Mouse (Mus musculus) limb, embryonic 14.5 days (tissue): ENCODE results near the gene Vpreb3. TPM values are rescaled to one million over a fixed set of nuclear protein-coding genes. Genes with fewer than 3 reads are reported as not detected.

Source experiments
- ATAC-seq: fragments of 200-750 bp; cut with Nextera tagmentation; 2 replicates; pipeline ENCODE4 v1.8.0; 2017; ENCODE audit warnings: low read depth, moderate number of reproducible peaks, moderate TSS enrichment; ENCODE audit not compliant: low FRiP score
- DNase-seq: peaks from one replicate; pipeline ENCODE4 v3.0.0-alpha.2; 2015; ENCODE audit warnings: low spot score
- H3K27ac ChIP-seq: fragments of 300-500 bp; sonication (generic); replicated peaks from 2 replicates; pipeline ENCODE4 v1.5.1; 2014; ENCODE audit warnings: low read depth, mild to moderate bottlenecking, low read length, moderate library complexity, mixed read lengths
- H3K27me3 ChIP-seq: fragments of 300-500 bp; sonication (generic); 2 replicates; pipeline ENCODE4 v1.6.1; 2014; ENCODE audit warnings: low read length, mixed read lengths; ENCODE audit not compliant: control insufficient read depth, insufficient read depth
- H3K36me3 ChIP-seq: fragments of 300-500 bp; sonication (generic); 2 replicates; pipeline ENCODE4 v1.6.1; 2014; ENCODE audit warnings: mild to moderate bottlenecking, low read length, moderate library complexity, mixed read lengths; ENCODE audit not compliant: control insufficient read depth, insufficient read depth
- H3K4me1 ChIP-seq: fragments of 300-500 bp; sonication (generic); 2 replicates; pipeline ENCODE4 v1.6.1; 2014; ENCODE audit warnings: antibody characterized with exemption, low read length, mixed read lengths; ENCODE audit not compliant: control insufficient read depth, insufficient read depth
- H3K4me2 ChIP-seq: fragments of 300-500 bp; sonication (generic); replicated peaks from 2 replicates; pipeline ENCODE4 v1.6.1; 2014; ENCODE audit warnings: low read depth, mild to moderate bottlenecking, low read length, moderate library complexity; ENCODE audit not compliant: severe bottlenecking
- H3K4me3 ChIP-seq: fragments of 300-500 bp; sonication (generic); replicated peaks from 2 replicates; pipeline ENCODE4 v1.5.1; 2014; ENCODE audit warnings: low read length
- H3K9ac ChIP-seq: fragments of 300-500 bp; sonication (generic); 2 replicates; pipeline ENCODE4 v1.6.1; 2014; ENCODE audit warnings: mild to moderate bottlenecking, low read depth, low read length, moderate library complexity; ENCODE audit not compliant: severe bottlenecking
- H3K9me3 ChIP-seq: fragments of 300-500 bp; sonication (generic); 2 replicates; pipeline ENCODE4 v1.6.1; 2016; ENCODE audit warnings: low read length; ENCODE audit not compliant: control insufficient read depth
- POLR2A ChIP-seq: fragments of 200-500 bp; IDR thresholded peaks from 2 replicates; pipeline ENCODE4 v1.8.0; 2012; ENCODE audit warnings: inconsistent platforms, mild to moderate bottlenecking, moderate library complexity, borderline replicate concordance; ENCODE audit not compliant: insufficient read depth, insufficient read length; ENCODE audit errors: extremely low read depth
- WGBS: fragments of 180-500 bp; shearing (Covaris S2); extraction: QIAGEN DNeasy Blood & Tissue Kit; methylation state at CpG from one replicate; pipeline ENCODE4 v1.1.7; 2014; 5-methylcytosine and 5-hydroxymethylcytosine counted together
- polyA plus RNA-seq, 2 experiments: library from polyadenylated mRNA; depleted of rRNA in 1 of 2; stranded (reverse) in 1 of 2; unstranded in 1 of 2; fragments of >200 nt; fragmentation: Nextera tagmentation in 1 of 2; extraction: Ambion mirVana in 1 of 2; gene quantifications; 2 replicates each; pipeline versions ENCODE4 v1.2.1 to v1.2.3; 2012 to 2014

Gene Vpreb3
- polyA plus RNA-seq, 2 experiments: 0.15 to 0.76 TPM

- H3K36me3 ChIP-seq: peaks cover 55% of the 10 kb centered on the region
- 6% methylated on average over 22 of the region's 22 CpGs for WGBS
- peak overlapping the region; percentile 50 for H3K4me2 ChIP-seq
- peak overlapping the region; percentile 94 for H3K9ac ChIP-seq
- H3K4me3 ChIP-seq: peak overlapping the region; percentile 80
- H3K27ac ChIP-seq: peak overlapping the region; percentile 92
- no peaks in the 10 kb centered on the region for H3K27me3 ChIP-seq
- H3K9me3 ChIP-seq: no peaks in the 10 kb centered on the region
- no peak for TF ChIP-seq POLR2A
- ATAC-seq: peak; percentile 20; the same call in 1 of the 2 replicates
- peaks cover 22% of the 10 kb centered on the region for H3K4me1 ChIP-seq
- peak; percentile 33 for DNase-seq
Observed at GRCm38 (mm10) chr10:75921726-75922560, 20.9 kb upstream of the Vpreb3 start.

GRCm38 (mm10) chr10:75924324-75924723 lies 18.5 kb upstream of the Vpreb3 start:
- Histone ChIP-seq H3K9me3 (no peaks in the 10 kb centered on the region), H3K27me3 (no peaks in the 10 kb centered on the region), H3K4me3 (no peak overlapping the region), H3K36me3 (peaks cover 56% of the 10 kb centered on the region), H3K4me2 (no peak overlapping the region), H3K27ac (no peak overlapping the region), H3K4me1 (peaks cover 9% of the 10 kb centered on the region), H3K9ac (no peak overlapping the region)
- DNase-seq: no peak
- ATAC-seq: no peak
- WGBS: 55% methylated on average over 2 of the region's 2 CpGs
- TF ChIP-seq POLR2A: no peak

- no peak for ATAC-seq
- peaks cover 53% of the 10 kb centered on the region for H3K36me3 ChIP-seq
- H3K9ac ChIP-seq: no peak overlapping the region
Observed at GRCm38 (mm10) chr10:75926396-75926795, 16.5 kb upstream of the Vpreb3 start.

GRCm38 (mm10) chr10:75930304-75930703 lies 12.6 kb upstream of the Vpreb3 start:
- ATAC-seq (peak; percentile 39; the same call in 1 of the 2 replicates), DNase-seq (peak; percentile 51)
- Histone ChIP-seq H3K9me3 (no peaks in the 10 kb centered on the region), H3K4me3 (peak overlapping the region; percentile 74), H3K27me3 (no peaks in the 10 kb centered on the region; the same call in 1 of the 2 replicates), H3K4me2 (peak overlapping the region; percentile 91), H3K9ac (peak overlapping the region; percentile 94), H3K27ac (0 out of 2 replicates have a peak overlapping the region, but pooled peaks have one; percentile 15), H3K4me1 (peaks cover 32% of the 10 kb centered on the region), H3K36me3 (peaks cover 31% of the 10 kb centered on the region)
- 6% methylated on average over 6 of the region's 6 CpGs for WGBS
- no peak for TF ChIP-seq POLR2A

More at GRCm38 (mm10) chr10:75926396-75926795, 16.5 kb upstream of the Vpreb3 start:
- Histone ChIP-seq H3K27ac (no peak overlapping the region), H3K9me3 (no peaks in the 10 kb centered on the region), H3K4me2 (no peak overlapping the region), H3K27me3 (no peaks in the 10 kb centered on the region), H3K4me1 (peaks cover 19% of the 10 kb centered on the region), H3K4me3 (no peak overlapping the region)
- WGBS: 67% methylated on average over 13 of the region's 13 CpGs
- TF ChIP-seq POLR2A: no peak
- no peak for DNase-seq

GRCm38 (mm10) chr10:75931311-75931710 lies 11.5 kb upstream of the Vpreb3 start:
- Histone ChIP-seq H3K27me3 (peaks cover 7% of the 10 kb centered on the region; the same call in 1 of the 2 replicates), H3K9ac (peak overlapping the region; percentile 94), H3K9me3 (no peaks in the 10 kb centered on the region), H3K4me3 (peak overlapping the region; percentile 74), H3K36me3 (peaks cover 21% of the 10 kb centered on the region), H3K4me2 (peak overlapping the region; percentile 91), H3K4me1 (peaks cover 36% of the 10 kb centered on the region), H3K27ac (peak overlapping the region; percentile 79; the same call in 1 of the 2 replicates)
- WGBS: 24% methylated on average over 7 of the region's 7 CpGs
- DNase-seq (no peak), ATAC-seq (no peak)
- no peak for TF ChIP-seq POLR2A
